Mouse (Mus musculus) midbrain, embryonic 14.5 days (tissue): Measurements from ENCODE around the gene Orai2. TPM values are rescaled to one million over a fixed set of nuclear protein-coding genes. Genes with fewer than 3 reads are reported as not detected.
A peak's percentile ranks its signal among the peaks of the same experiment; 100 is the strongest.
"Not testable (repeated sequence)": the region's sequence is repeated elsewhere in the genome, so short reads cannot be mapped to it uniquely, and the experiment has no call there.

Experiments
- ATAC-seq: fragments of 200-750 bp; cut with Nextera tagmentation; 2 replicates; pipeline ENCODE4 v1.8.0; 2017; ENCODE audit warnings: moderate number of reproducible peaks, moderate library complexity; ENCODE audit not compliant: low FRiP score, low TSS enrichment
- DNase-seq: peaks from one replicate; pipeline ENCODE4 v3.0.0-alpha.2; 2015
- H3K27ac ChIP-seq: fragments of 300-500 bp; sonication (generic); replicated peaks from 2 replicates; pipeline ENCODE4 v1.5.1; 2014; ENCODE audit warnings: mild to moderate bottlenecking, low read depth, low read length, moderate library complexity
- H3K27me3 ChIP-seq: fragments of 300-500 bp; sonication (generic); 2 replicates; pipeline ENCODE4 v1.6.1; 2014; ENCODE audit warnings: low read length, control low read depth, mixed read lengths; ENCODE audit not compliant: control insufficient read depth, insufficient read depth
- H3K36me3 ChIP-seq: fragments of 300-500 bp; sonication (generic); 2 replicates; pipeline ENCODE4 v1.6.1; 2014; ENCODE audit warnings: low read length, control low read depth; ENCODE audit not compliant: control insufficient read depth, insufficient read depth
- H3K4me1 ChIP-seq: fragments of 300-500 bp; sonication (generic); 2 replicates; pipeline ENCODE4 v1.6.1; 2014; ENCODE audit warnings: mild to moderate bottlenecking, antibody characterized with exemption, low read length, control low read depth; ENCODE audit not compliant: control insufficient read depth, insufficient read depth
- H3K4me2 ChIP-seq: fragments of 300-500 bp; sonication (generic); 2 replicates; pipeline ENCODE4 v1.6.1; 2014; ENCODE audit warnings: mild to moderate bottlenecking, low read length, moderate library complexity
- H3K4me3 ChIP-seq: fragments of 300-500 bp; sonication (generic); replicated peaks from 2 replicates; pipeline ENCODE4 v1.5.1; 2014; ENCODE audit warnings: low read depth, low read length
- H3K9ac ChIP-seq: fragments of 300-500 bp; sonication (generic); replicated peaks from 2 replicates; pipeline ENCODE4 v1.6.1; 2014; ENCODE audit warnings: mild to moderate bottlenecking, low read length, moderate library complexity
- H3K9me3 ChIP-seq: fragments of 300-500 bp; sonication (generic); 2 replicates; pipeline ENCODE4 v1.6.1; 2016; ENCODE audit warnings: low read length, control low read depth, mixed read lengths; ENCODE audit not compliant: control insufficient read depth
- WGBS: fragments of 180-500 bp; shearing (Covaris S2); extraction: QIAGEN DNeasy Blood & Tissue Kit; methylation state at CpG from one replicate; pipeline ENCODE4 v1.1.7; 2014; 5-methylcytosine and 5-hydroxymethylcytosine counted together
- polyA plus RNA-seq: library from polyadenylated mRNA; unstranded; fragments of >200 nt; fragmentation: Nextera tagmentation; extraction: Ambion mirVana; gene quantifications from 2 replicates; pipeline ENCODE4 v1.2.1, GENCODE M21; 2014

The Orai2 gene
- polyA plus RNA-seq, 1 experiment from 2014 or later = 38.2 TPM

GRCm38 (mm10) chr5:136211341-136212102, 41.0 kb upstream of the Orai2 start:
- not testable (repeated sequence) for H3K27ac ChIP-seq, DNase-seq, H3K9me3 ChIP-seq, H3K9ac ChIP-seq, H3K27me3 ChIP-seq, ATAC-seq, H3K4me3 ChIP-seq, H3K4me1 ChIP-seq, H3K36me3 ChIP-seq, H3K4me2 ChIP-seq
- WGBS = 92% methylated on average over 14 of the region's 14 CpGs

- Histone ChIP-seq H3K36me3 (no peaks in the 10 kb centered on the region), H3K9me3 (no peaks in the 10 kb centered on the region), H3K4me2 (no peak overlapping the region), H3K27ac (no peak overlapping the region), H3K9ac (no peak overlapping the region), H3K27me3 (no peaks in the 10 kb centered on the region), H3K4me3 (no peak overlapping the region), H3K4me1 (no peaks in the 10 kb centered on the region)
- DNase-seq = no peak
- WGBS = 70% methylated on average over 5 of the region's 5 CpGs
- ATAC-seq = no peak
Measured at GRCm38 (mm10) chr5:136210549-136210948, 40.0 kb upstream of the Orai2 start.

GRCm38 (mm10) chr5:136201832-136202231, 31.3 kb upstream of the Orai2 start:
- H3K27ac ChIP-seq = no peak overlapping the region
- WGBS = 29% methylated on average over 7 of the region's 7 CpGs
- H3K9me3 ChIP-seq = no peaks in the 10 kb centered on the region
- no peak overlapping the region for H3K4me3 ChIP-seq
- H3K27me3 ChIP-seq = no peaks in the 10 kb centered on the region
- H3K36me3 ChIP-seq = peaks cover 4% of the 10 kb centered on the region; the same call in 1 of the 2 replicates
- DNase-seq (peak; percentile 93), ATAC-seq (peak; percentile 49; the same call in 1 of the 2 replicates)
- peaks cover 4% of the 10 kb centered on the region for H3K4me1 ChIP-seq
- no peak overlapping the region for H3K4me2 ChIP-seq
- H3K9ac ChIP-seq = no peak overlapping the region

- Histone ChIP-seq H3K27me3 (no peaks in the 10 kb centered on the region), H3K27ac (no peak overlapping the region), H3K4me1 (peaks cover 4% of the 10 kb centered on the region), H3K9me3 (no peaks in the 10 kb centered on the region), H3K4me3 (peak overlapping the region; percentile 58), H3K36me3 (peaks cover 25% of the 10 kb centered on the region), H3K9ac (peak overlapping the region; percentile 59; the same call in 1 of the 2 replicates), H3K4me2 (peak overlapping the region; percentile 76)
- DNase-seq (peak; percentile 32), ATAC-seq (no peak)
- 23% methylated on average over 11 of the region's 11 CpGs for WGBS
Measured at GRCm38 (mm10) chr5:136199526-136199925, 29.0 kb upstream of the Orai2 start.

- H3K9ac ChIP-seq = peak within 1 kb of the TSS; percentile 59
- H3K27ac ChIP-seq = peak within 1 kb of the TSS; percentile 75
- no peaks in the 10 kb centered on the region for H3K9me3 ChIP-seq
- WGBS = under 1% methylated on average over 62 of the region's 62 CpGs
- no peaks in the 10 kb centered on the region for H3K27me3 ChIP-seq
- ATAC-seq (peak; percentile 85), DNase-seq (peak; percentile 99)
- H3K4me2 ChIP-seq = peak within 1 kb of the TSS; percentile 76
- peak within 1 kb of the TSS; percentile 58 for H3K4me3 ChIP-seq
- H3K4me1 ChIP-seq = peaks cover 4% of the 10 kb centered on the region
- H3K36me3 ChIP-seq = peaks cover 33% of the 10 kb centered on the region
Measured at GRCm38 (mm10) chr5:136198474-136199391, 28.2 kb upstream of the Orai2 start, which contains the start of gene Prkrip1. Prkrip1 (minus strand) TSS chr5:136198963.

GRCm38 (mm10) chr5:136191870-136192269, 21.4 kb upstream of the Orai2 start:
- no peak overlapping the region for H3K27ac ChIP-seq
- H3K9me3 ChIP-seq = no peaks in the 10 kb centered on the region
- 89% methylated on average over 7 of the region's 7 CpGs for WGBS
- peaks cover 86% of the 10 kb centered on the region for H3K36me3 ChIP-seq
- DNase-seq (no peak), ATAC-seq (no peak)
- no peak overlapping the region for H3K4me2 ChIP-seq
- no peak overlapping the region for H3K4me3 ChIP-seq
- H3K9ac ChIP-seq = no peak overlapping the region
- no peaks in the 10 kb centered on the region for H3K4me1 ChIP-seq
- H3K27me3 ChIP-seq = no peaks in the 10 kb centered on the region

- H3K9me3 ChIP-seq = no peaks in the 10 kb centered on the region
- H3K4me3 ChIP-seq = no peak overlapping the region
- DNase-seq (peak; percentile 78), ATAC-seq (no peak)
- no peak overlapping the region for H3K4me2 ChIP-seq
- H3K4me1 ChIP-seq = no peaks in the 10 kb centered on the region
- 43% methylated on average over 4 of the region's 4 CpGs for WGBS
- no peaks in the 10 kb centered on the region for H3K27me3 ChIP-seq
- no peak overlapping the region for H3K27ac ChIP-seq
- H3K9ac ChIP-seq = no peak overlapping the region
- peaks cover 71% of the 10 kb centered on the region for H3K36me3 ChIP-seq
Measured at GRCm38 (mm10) chr5:136186723-136187122, 16.2 kb upstream of the Orai2 start.

- no peak overlapping the region for H3K9ac ChIP-seq
- H3K4me2 ChIP-seq = no peak overlapping the region
- no peaks in the 10 kb centered on the region for H3K27me3 ChIP-seq
- H3K27ac ChIP-seq = no peak overlapping the region
- H3K4me3 ChIP-seq = no peak overlapping the region
- ATAC-seq (no peak), DNase-seq (no peak)
- H3K4me1 ChIP-seq = no peaks in the 10 kb centered on the region
- H3K36me3 ChIP-seq = peaks cover 78% of the 10 kb centered on the region
- WGBS = 93% methylated on average over 7 of the region's 7 CpGs
- no peaks in the 10 kb centered on the region for H3K9me3 ChIP-seq
Measured at GRCm38 (mm10) chr5:136183766-136184165, 13.3 kb upstream of the Orai2 start.
